Mouse (Mus musculus) megakaryocyte-erythroid progenitor cell, adult 5-6 weeks (primary cell): ENCODE data around the gene Slc44a2. TPM values are rescaled to one million over a fixed set of nuclear protein-coding genes. Genes with fewer than 3 reads are reported as not detected.

Source experiments
- ATAC-seq: replicated peaks from 2 replicates; pipeline ENCODE4 v1.8.0; 2016; ENCODE audit warnings: mild to moderate bottlenecking, inconsistent platforms; ENCODE audit not compliant: severe bottlenecking, poor library complexity, low FRiP score, low TSS enrichment
- total RNA-seq, 2 experiments: library from RNA; stranded (forward) in 1 of 2; stranded (reverse) in 1 of 2; fragments of 200-1000, 215-1000 nt in 1 of 2; fragments of >200 nt in 1 of 2; fragmentation: Nextera tagmentation in 1 of 2; gene quantifications; 2 replicates each; pipeline ENCODE4 v1.2.3; 2014 to 2017

Slc44a2 gene
- total RNA-seq, 2 experiments from 2014 or later = 22.6 to 30.7 TPM

DNA sequence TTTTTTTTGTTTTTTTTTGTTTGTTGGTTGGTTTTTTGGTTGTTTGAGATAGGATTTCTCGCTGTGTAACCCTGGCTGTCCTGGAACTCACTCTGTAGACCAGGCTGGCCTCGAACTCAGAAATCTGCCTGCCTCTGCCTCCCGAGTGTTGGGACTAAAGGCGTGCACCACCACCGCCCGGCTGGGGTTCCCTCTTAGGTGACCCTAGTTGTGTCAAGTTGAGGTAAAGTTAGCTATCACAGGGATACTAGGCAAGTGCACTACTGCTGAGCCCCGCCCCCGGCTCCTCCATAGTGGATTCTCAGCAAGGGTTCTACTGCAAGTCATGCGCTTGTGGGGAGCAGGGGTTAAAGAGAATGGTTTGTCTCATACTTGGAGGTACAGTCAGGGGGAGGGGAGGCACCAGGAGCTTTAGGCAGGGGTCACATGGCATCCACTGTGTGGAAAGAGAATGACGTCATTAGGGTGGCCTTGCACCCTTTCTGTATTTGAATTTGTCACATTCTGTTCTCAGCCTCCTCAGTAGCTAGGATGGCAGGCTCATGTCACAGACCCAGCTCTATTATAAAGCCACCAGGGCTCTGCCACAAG lies 9.3 kb downstream of the Slc44a2 start:
- no peak for ATAC-seq

DNA sequence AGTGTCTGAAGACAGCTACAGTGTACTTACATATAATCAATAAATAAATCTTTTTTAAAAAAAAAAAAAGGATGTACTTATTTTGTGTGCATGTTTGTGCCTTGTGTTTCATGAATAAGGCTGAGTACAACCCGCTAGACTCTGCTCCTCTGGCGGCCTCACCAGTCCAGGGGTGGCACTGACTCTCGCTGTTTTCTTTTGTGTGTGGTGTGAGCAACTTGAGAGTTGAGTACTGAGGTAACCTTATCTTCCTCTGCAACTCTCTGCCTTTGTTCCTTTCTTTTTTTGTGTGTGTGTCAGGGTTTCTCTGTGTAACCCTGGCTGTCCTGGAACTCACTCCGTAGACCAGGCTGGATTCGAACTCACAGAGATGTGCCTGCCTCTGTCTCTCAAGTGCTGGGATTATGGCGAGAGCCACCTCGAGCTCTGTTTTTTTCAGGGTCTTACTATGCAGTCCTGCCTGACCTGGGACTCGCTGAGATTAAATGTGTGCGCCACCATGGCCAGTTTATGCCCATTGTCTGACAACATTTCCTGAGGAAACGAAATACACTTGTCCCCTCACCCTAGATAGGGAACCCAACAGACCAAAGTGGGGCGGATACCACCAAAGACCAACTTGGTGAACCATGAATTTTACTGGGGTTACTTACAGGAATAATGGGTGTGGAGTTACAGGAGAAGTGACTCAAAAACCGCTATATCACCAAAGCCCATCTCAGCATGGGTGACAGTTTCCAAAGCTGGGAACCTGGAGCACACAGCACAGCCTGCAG lies 11.1 kb downstream of the Slc44a2 start:
- no peak for ATAC-seq

DNA sequence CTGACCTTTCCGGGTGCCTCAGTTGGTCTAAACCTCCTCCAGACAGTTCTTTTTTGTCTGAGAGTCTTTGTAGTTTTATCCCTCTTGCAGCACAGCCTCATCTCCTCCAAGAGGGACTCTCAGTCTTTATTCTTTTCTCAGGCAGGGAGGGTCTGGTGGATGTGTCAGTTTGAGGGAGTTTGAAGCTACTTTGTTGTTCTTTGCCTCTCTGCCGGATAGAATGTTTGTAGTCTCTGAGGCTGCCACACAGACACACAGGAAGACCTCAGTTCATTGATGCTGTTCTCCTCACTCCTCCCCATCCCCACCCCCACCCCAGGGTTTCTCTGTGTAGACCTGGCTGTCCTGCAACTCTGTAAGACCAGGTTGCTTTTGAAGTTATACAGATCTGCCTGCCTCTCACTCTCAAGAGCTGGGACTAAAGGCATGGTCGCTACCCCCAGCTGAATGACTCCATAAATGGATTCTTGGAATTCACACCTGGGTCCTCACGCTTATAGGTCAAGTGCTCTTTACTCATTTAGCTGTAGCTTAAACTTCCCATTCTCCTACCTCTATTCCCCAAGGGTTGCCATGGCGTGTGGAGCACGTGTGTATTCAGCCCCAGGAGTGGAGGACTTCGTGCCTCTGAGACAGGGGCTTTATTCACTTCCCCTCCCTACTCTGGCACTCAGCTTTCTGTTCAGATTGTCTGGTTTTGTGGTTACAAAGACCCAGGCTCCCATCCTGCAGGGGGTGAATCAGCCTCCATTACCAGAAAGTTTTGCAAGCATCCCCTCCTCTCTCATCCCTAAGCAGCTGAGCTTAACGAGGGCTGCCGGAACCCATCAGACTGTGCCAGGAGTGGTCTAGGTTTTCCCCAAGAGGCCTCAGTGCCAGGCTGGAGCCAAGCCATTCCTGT lies 11.9 kb downstream of the Slc44a2 start:
- ATAC-seq = no peak

DNA sequence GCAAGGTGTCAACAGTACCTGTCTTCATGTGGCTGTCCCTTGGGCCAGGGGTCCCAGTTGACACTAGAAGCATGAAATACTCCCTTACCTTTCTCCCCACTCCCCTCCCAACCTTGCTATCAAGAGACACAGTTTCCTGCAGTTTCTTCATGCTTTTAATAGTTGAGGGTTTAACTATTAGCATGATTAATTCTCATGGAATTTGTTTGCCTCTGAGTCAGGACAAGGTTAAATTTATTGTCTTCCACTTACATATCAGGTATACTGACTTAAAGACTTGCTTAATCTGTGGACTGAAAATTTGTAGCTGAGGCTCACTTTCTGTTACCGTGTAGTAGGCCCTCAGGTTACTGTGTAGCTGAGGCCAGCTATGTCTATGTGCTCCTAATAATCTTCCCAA lies 13.0 kb downstream of the Slc44a2 start:
- no peak for ATAC-seq

DNA sequence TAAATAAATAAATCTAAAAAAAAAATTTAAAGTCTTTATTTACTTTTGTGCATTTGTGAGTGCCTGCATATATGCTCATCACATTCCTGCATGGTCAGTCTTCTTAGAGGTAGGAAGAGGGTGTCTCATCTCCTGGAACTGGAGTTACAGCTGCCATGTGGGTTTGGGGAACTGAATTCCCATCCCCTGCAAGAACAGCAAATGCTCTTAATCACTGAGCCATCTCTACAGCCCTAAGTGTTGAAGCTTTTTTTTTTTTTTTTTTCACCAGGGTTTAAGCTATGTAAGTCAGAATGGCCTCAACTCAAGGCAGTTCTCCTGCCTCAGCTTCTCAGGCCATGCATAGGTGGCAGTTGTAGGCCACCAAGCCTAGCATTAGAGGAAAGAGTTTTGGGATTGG lies 14.2 kb downstream of the Slc44a2 start:
- no peak for ATAC-seq

DNA sequence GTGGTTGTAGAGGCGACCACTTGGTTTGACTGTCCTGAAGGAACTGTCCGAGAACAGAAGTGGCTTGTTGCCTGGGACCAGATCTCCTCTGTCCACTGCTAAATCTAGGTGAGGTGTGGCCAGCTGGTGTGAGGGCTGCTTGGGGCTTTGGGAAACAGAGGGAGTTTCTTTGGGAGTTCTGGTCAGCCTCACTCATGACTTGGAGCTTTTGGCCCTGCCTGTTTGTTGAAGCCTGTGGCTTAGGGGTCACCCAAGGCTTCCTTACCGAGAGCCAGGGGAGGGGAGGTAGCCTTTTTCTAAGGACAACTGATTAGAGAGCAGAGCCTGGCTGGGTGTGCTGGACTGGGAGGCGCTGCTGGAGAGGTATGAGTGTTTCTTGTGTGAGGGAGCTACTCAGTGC lies 14.9 kb downstream of the Slc44a2 start:
- ATAC-seq = no peak

DNA sequence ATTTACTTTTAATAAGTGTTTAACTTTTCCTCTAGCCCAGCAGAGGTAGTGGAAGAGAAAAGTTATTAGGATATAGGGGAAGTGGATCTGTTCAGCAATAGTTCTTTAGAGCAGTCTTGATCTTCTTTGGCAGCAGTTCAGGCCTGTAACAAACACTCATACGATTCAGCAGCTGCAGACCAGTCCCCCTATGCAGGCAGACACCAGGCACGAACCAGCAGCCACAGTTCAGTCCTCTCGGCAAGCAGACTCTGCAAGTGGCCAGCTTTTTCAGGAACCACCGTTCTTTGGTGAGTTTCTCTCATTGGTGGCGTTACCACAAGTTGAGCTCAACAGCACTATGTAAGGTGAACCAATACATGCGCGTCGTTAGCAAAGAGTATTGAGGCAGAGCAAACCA lies 16.0 kb downstream of the Slc44a2 start:
- no peak for ATAC-seq

DNA sequence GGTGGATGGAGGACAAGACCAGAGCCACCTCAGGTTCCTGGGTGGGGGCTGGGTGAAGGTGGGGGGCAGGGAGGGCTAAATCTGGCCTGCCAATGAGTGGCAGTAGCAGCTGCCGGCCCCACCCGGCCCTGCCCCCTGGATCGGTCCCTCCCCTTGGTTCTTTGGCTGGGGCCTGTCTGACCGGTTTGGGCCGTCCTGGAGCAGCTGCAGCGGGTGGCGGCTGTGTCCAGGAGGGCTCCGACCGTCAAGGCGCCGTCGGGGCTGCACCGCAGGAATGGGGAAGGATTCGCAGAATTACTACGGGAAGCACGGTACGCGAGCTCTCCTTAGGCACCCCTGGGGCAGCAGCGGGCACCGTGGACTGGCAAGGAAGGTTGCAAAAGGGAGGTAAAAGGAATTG lies 17.2 kb downstream of the Slc44a2 start:
- ATAC-seq = no peak

DNA sequence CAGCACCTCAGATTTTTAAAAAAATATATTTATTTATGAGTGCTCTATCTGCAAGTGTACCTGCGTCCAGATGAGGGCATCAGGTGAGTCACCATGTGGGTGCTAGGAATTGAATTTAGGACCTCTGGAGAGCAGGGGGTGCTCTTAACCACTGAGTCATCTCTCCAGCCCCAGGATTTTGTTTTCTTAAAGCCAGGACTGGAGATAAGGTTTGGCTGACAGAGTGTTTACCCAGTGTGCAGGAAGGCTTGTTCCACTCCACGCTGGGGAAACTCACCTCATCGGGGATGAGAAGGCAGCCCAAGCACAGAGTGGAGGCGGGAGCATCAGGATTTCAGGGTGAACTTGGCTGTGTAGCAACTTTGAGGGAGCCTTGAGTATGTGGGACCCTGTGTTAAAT lies 19.9 kb downstream of the Slc44a2 start:
- no peak for ATAC-seq

DNA sequence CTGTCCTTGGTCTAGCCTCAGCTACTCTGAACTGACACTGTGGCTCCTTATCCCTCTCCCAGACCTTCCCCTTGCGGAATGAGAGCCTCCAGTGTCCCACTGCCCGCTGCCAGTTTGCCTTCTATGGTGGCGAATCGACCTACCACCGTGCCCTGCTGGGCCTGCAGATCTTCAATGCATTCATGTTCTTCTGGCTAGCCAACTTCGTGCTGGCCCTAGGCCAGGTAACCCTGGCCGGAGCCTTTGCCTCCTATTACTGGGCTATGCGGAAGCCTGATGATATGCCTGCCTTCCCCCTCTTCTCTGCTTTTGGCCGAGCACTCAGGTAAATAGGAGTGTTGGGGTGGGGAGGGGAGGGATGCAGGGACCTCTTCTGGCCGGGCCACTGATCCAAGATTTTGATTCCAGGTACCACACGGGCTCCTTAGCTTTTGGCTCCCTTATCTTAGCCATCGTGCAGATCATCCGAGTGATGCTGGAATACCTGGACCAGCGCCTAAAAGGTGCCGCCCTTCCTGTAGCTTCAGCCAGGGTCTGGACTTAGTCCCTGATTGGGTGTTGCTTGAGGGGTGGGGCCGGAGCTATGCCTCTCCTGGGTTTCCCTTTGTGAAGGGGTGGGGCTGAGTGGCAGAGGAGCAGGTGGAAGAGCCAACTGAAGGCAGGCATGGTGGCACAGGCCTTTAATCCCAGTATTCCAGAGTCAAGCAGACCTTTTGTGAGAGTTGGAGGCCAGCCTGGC lies 26.3 kb downstream of the Slc44a2 start:
- ATAC-seq = no peak

DNA sequence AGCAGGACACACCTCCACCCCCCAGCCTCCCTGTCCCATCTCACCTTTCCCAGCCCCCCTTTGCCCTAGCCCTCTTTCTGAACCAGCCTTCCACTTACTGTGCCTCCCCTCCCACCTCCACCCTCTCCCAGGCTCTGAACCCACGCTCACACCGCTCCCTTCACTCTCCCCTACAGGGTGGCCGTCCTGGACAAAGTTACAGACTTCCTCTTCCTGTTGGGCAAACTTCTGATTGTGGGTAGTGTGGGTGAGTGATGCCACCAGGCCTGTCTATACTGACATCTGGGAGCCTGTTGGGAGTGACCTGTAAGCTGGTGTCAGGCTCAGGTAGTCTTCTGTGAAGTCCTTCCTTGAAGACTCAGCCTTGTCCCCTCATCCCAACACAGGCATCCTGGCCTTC lies 27.7 kb downstream of the Slc44a2 start:
- ATAC-seq = no peak

DNA sequence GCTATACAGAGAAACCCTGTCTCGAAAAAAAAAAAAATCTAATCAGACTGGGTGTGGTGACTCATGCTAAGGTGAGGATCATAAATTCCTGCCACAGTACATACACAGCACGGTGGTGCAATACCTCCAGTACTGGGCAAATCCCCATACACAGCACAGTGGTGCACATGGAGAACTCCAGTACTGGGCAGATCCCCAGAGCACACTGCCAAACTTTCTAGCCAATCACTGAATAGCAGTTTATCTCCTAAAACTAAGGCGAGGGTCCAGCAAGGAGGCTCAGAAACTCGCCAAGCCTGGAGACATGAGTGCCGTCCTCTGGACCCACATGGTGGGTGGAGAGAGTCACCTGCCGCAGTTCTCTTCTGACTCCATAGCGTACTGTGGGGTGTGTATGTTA lies 30.7 kb downstream of the Slc44a2 start:
- no peak for ATAC-seq

DNA sequence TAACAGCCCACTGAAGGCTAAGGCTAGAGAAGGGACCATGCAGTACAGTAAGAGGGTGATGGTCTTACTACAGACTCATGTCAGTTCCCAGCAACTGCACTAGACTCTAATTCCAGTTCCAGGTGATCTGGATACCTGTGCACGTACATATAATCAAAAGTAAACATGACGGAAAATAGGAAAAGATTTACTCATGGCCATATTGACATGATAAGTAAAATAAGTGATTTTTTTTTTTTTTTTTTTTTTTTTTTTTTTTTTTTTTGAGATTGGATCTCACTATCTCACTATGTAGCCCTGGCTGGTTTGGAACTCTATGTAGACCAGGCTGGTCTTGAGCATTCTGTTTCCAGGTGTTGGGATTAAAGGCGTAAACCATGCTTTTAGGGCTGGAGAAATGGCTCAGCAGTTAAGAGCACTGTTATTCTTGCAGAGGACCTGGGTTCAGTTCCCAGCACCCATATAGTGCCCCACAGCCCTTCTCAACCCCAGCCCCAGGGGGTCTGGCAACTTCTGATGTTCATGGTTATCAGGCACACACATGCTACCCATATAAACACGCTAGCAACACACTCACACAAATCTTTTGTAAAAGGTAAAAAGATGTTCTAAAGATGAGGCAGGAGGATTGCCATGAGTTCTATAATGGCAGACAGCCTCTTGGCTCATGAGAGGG lies 31.3 kb downstream of the Slc44a2 start:
- ATAC-seq = no peak

DNA sequence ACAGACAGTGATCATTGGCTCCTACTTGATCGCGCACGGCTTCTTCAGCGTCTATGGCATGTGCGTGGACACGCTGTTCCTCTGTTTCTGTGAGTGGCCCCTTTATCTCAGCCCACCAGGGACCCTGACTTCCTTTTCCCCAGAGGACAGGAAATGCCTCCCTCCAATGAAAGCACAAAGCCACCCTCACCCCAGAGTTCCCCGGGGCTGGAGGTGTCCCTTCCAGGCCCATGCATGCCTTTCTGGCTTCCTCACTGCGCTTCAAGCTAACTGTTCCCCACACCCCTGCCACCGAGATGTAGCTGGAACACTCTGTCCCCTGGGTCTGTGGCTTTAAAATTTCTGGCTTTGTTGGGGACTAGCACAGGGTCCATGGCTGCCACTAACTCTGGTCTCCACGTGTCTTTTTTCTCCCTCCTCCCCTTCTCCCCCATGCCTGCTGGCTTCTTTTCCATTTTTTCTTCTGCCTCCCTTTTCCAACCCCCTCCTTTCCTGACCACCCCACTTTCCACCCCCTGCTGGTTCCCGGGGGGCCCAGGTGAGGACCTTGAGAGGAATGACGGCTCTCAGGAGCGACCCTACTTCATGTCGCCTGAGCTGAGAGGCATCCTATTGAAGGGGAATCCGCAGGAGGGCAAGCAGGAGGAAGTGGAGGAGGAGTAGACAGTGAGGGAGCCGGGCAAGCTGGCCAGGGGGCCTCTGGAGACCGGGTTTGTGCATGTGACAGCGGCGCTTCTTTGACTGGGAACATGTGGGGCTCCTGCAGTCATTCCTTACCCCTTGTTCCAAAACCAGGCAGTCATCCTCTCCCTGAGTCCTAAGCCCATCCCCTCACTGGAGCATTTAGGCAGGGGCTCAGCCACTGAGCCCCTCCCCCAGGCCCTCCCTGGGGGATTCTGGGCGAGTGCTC lies 32.2 kb downstream of the Slc44a2 start:
- ATAC-seq = peak; percentile 55

DNA sequence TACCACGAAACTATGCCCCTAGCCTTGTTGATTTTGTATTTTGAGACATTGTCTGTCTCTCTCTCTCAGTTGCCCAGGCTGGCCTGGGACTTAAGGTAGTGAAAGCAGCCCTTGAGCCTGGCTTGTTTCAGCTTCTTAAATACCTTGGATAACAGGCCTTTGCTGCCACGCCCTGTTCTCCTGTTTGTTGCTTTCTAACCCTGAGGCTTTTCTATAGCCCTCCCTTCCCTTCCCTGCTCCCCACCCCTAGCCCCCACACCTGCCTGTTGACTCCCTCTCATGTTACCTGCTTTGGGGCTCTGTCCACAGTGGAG lies 32.8 kb downstream of the Slc44a2 start:
- no peak for ATAC-seq

DNA sequence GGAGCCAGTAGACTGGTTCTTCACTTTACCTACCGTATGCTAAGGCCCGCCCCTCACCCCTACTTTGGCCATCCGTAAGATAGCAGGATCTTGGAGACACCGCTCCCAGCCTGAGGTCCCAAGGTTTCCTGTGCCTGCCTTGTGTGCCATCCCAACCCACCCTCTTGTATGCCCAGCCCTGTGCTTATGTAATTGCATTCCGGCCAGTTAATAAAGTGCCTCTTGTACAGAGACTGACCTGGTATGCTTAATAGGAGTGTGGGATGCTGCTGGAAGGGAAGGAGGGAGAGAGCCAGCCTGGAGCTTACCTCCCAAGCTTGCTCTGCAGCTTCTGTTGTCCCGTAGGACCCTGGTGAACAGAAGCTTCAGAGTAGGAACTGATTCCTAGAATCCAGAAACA lies 34.3 kb downstream of the Slc44a2 start:
- no peak for ATAC-seq

DNA sequence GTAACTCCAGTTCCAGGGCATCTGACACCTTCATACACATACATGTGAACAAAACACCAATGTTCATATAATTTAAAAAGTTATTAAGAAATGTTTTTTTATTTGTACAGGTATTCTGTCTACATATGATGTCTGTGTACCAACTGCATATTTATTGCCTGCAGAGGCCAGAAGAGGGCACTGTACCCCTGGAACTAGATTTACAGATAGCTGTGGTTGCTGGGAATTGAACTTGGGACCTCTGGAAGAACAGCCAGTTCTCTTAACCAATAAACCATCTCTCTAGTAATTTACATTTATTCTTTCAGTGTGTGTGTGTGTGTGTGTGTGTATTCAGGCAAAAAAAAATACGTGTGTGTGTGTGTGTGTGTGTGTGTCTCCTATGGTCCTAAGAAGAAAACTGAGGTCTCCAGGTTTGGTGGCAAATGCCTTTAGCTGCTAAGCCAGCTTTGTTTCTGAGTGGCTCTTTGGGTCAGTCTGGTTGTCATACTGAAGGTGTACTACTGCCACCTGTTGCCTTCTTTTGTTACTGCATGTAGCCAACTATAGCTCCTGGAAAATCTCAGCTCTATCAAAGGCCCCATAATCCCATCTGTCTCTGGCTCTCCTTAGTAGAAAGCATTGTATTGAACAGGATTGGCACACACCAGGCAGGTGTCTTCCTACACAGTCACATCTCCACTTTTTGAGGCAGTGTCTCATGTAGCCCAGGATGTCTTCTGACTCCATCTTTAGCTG lies 36.7 kb downstream of the Slc44a2 start:
- ATAC-seq = peak; percentile 78
